Mouse (Mus musculus): ENCODE data around the gene Sorcs2.

DNA sequence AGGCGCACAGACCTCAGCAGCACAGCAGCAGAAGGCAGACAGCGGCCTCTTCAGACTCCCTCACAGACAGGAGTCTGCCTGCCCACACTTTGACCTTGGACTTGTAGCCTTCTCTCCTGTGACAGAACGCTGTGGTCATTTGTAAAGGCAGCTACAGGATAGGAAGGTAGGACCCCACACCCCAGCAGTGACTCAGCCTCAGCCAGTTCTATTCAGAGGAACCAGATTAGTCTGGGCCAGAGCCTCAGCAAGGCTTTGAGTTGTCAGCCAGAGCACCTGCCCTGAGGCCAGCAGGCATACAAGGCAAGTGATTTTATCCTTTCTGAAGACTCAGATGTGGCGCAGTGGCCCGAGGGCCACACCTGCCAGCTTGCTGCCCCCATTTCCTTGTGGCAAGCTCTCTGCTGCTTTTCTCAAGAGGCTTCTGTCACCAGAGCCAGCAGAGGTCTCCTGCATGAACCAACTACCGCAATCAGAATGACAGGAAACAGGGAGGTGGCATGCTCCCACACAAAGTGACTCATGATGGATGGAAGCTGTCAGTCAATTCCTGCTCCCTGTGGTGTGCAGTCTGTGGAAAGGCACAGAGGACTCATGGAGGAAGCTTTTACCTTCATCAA, 16.9 kb upstream of the Sorcs2 start:
- TF ChIP-seq EP300 (optimal IDR thresholded peaks at IDR 0.05) (no peak), CTCF (IDR thresholded peaks at IDR 0.05; ENCODE audit: low read depth) (no peak)

Data from stomach, postnatal 0 days (tissue).